Mouse (Mus musculus) neural tube, embryonic 12.5 days (tissue): Measurements from ENCODE around the gene Olfr986. TPM values are rescaled to one million over a fixed set of nuclear protein-coding genes. Genes with fewer than 3 reads are reported as not detected.

Experiments
- polyA plus RNA-seq: library from polyadenylated mRNA; unstranded; fragments of >200 nt; fragmentation: Nextera tagmentation; extraction: Ambion mirVana; gene quantifications from 2 replicates; pipeline ENCODE4 v1.2.1, GENCODE M21; 2016

Olfr986 gene
- polyA plus RNA-seq, 1 experiment from 2014 or later, result not detected

Other genes with a start within 250 kb of the Olfr986 start
- gene Olfr974, start 243.4 kb upstream of the Olfr986 start, polyA plus RNA-seq, result not detected in 2 replicates
- 0.11 TPM in 1 of 2 replicates, not detected in the other for gene Olfr975, start 228.9 kb upstream of the Olfr986 start, polyA plus RNA-seq
- not detected in 2 replicates for gene Olfr976, start 219.8 kb upstream of the Olfr986 start, polyA plus RNA-seq
- not detected in 2 replicates for gene Olfr978, start 188.8 kb upstream of the Olfr986 start, polyA plus RNA-seq
- gene Olfr979, start 177.5 kb upstream of the Olfr986 start, polyA plus RNA-seq, result not detected in 2 replicates
- not detected in 2 replicates for gene Olfr980, start 171.3 kb upstream of the Olfr986 start, polyA plus RNA-seq
- gene Olfr981, start 159.5 kb upstream of the Olfr986 start, polyA plus RNA-seq, result not detected in 2 replicates
- not detected in 2 replicates for gene Olfr982, start 107.1 kb upstream of the Olfr986 start, polyA plus RNA-seq
- not detected in 2 replicates for gene Olfr983, start 87.3 kb upstream of the Olfr986 start, polyA plus RNA-seq
- not detected in 2 replicates for gene Olfr984, start 66.7 kb upstream of the Olfr986 start, polyA plus RNA-seq
- gene Olfr985, start 50.7 kb upstream of the Olfr986 start, polyA plus RNA-seq, result not detected in 2 replicates
- not detected in 2 replicates for gene Tmem225, start 32.8 kb upstream of the Olfr986 start, polyA plus RNA-seq
- gene Zfp202, start 11.4 kb downstream of the Olfr986 start, polyA plus RNA-seq, result 8.1 and 8.9 TPM in 2 replicates
- gene Scn3b, start 88.3 kb downstream of the Olfr986 start, polyA plus RNA-seq, result 53.8 and 61.0 TPM in 2 replicates